Mouse (Mus musculus): ENCODE measurements around the gene Kalrn. TPM values are rescaled to one million over a fixed set of nuclear protein-coding genes. Genes with fewer than 3 reads are reported as not detected.
A peak's percentile ranks its signal among the peaks of the same experiment; 100 is the strongest.

The Kalrn gene
- polyA plus RNA-seq, 1 experiment from 2014 or later, result 14.4 TPM

- no peak overlapping the region for H3K27ac ChIP-seq
- no peaks in the 10 kb centered on the region for H3K9me3 ChIP-seq
- WGBS, result 83% methylated on average over 8 of the region's 8 CpGs
- ATAC-seq, result no peak
- no peak overlapping the region for H3K4me2 ChIP-seq (replicated peaks)
- H3K4me1 ChIP-seq (replicated peaks), result no peaks in the 10 kb centered on the region
- H3K36me3 ChIP-seq, result no peaks in the 10 kb centered on the region
- no peak overlapping the region for H3K9ac ChIP-seq
- no peak overlapping the region for H3K4me3 ChIP-seq (replicated peaks)
- H3K27me3 ChIP-seq (replicated peaks), result no peaks in the 10 kb centered on the region
Observed at GRCm38 (mm10) chr16:34282026-34282425, 291.3 kb downstream of the Kalrn start.

- Histone ChIP-seq H3K4me2 (replicated peaks) (no peak overlapping the region), H3K36me3 (no peaks in the 10 kb centered on the region), H3K9ac (no peak overlapping the region), H3K9me3 (no peaks in the 10 kb centered on the region), H3K4me3 (replicated peaks) (no peak overlapping the region), H3K27ac (no peak overlapping the region), H3K27me3 (replicated peaks) (no peaks in the 10 kb centered on the region), H3K4me1 (replicated peaks) (no peaks in the 10 kb centered on the region)
- 72% methylated on average over 7 of the region's 7 CpGs for WGBS
- ATAC-seq, result no peak
Observed at GRCm38 (mm10) chr16:34279654-34280383, 293.5 kb downstream of the Kalrn start.

- Histone ChIP-seq H3K27me3 (replicated peaks) (no peaks in the 10 kb centered on the region), H3K4me2 (replicated peaks) (no peak overlapping the region), H3K4me3 (replicated peaks) (no peak overlapping the region), H3K9me3 (no peaks in the 10 kb centered on the region), H3K27ac (no peak overlapping the region), H3K4me1 (replicated peaks) (no peaks in the 10 kb centered on the region), H3K9ac (no peak overlapping the region), H3K36me3 (no peaks in the 10 kb centered on the region)
- no peak for ATAC-seq
- 64% methylated on average over 4 of the region's 4 CpGs for WGBS
Observed at GRCm38 (mm10) chr16:34278249-34278790, 295.0 kb downstream of the Kalrn start.

- ATAC-seq, result peak; percentile 89
- H3K36me3 ChIP-seq, result no peaks in the 10 kb centered on the region
- no peak overlapping the region for H3K27ac ChIP-seq
- H3K4me1 ChIP-seq (replicated peaks), result no peaks in the 10 kb centered on the region
- no peaks in the 10 kb centered on the region for H3K9me3 ChIP-seq
- H3K4me2 ChIP-seq (replicated peaks), result no peak overlapping the region
- no peak overlapping the region for H3K9ac ChIP-seq
- H3K4me3 ChIP-seq (replicated peaks), result no peak overlapping the region
- H3K27me3 ChIP-seq (replicated peaks), result no peaks in the 10 kb centered on the region
Observed at GRCm38 (mm10) chr16:34274607-34275006, 298.7 kb downstream of the Kalrn start.

GRCm38 (mm10) chr16:34271476-34271875 is 301.9 kb downstream of the Kalrn start:
- Histone ChIP-seq H3K27me3 (replicated peaks) (no peaks in the 10 kb centered on the region), H3K4me2 (replicated peaks) (no peak overlapping the region), H3K36me3 (no peaks in the 10 kb centered on the region), H3K27ac (no peak overlapping the region), H3K4me3 (replicated peaks) (no peak overlapping the region), H3K9ac (no peak overlapping the region), H3K4me1 (replicated peaks) (0 out of 2 replicates have a peak, but pooled peaks cover 2% of the 10 kb centered on the region), H3K9me3 (no peaks in the 10 kb centered on the region)
- WGBS, result 94% methylated on average over 5 of the region's 5 CpGs
- ATAC-seq, result no peak

GRCm38 (mm10) chr16:34270681-34271080 is 302.7 kb downstream of the Kalrn start:
- 68% methylated on average over 2 of the region's 2 CpGs for WGBS
- ATAC-seq, result peak; percentile 74
- 0 out of 2 replicates have a peak, but pooled peaks cover 2% of the 10 kb centered on the region for H3K4me1 ChIP-seq (replicated peaks)

GRCm38 (mm10) chr16:34269642-34270041 is 303.7 kb downstream of the Kalrn start:
- Histone ChIP-seq H3K9ac (no peak overlapping the region), H3K4me2 (replicated peaks) (no peak overlapping the region), H3K4me1 (replicated peaks) (0 out of 2 replicates have a peak, but pooled peaks cover 2% of the 10 kb centered on the region), H3K27ac (no peak overlapping the region), H3K9me3 (no peaks in the 10 kb centered on the region), H3K36me3 (no peaks in the 10 kb centered on the region), H3K27me3 (replicated peaks) (no peaks in the 10 kb centered on the region), H3K4me3 (replicated peaks) (no peak overlapping the region)
- WGBS, result 87% methylated on average over 8 of the region's 8 CpGs
- no peak for ATAC-seq

More at GRCm38 (mm10) chr16:34270681-34271080, 302.7 kb downstream of the Kalrn start:
- no peak overlapping the region for H3K4me3 ChIP-seq (replicated peaks)
- H3K27ac ChIP-seq, result no peak overlapping the region
- no peaks in the 10 kb centered on the region for H3K9me3 ChIP-seq
- H3K27me3 ChIP-seq (replicated peaks), result no peaks in the 10 kb centered on the region
- no peaks in the 10 kb centered on the region for H3K36me3 ChIP-seq
- H3K9ac ChIP-seq, result no peak overlapping the region
- no peak overlapping the region for H3K4me2 ChIP-seq (replicated peaks)

GRCm38 (mm10) chr16:34267751-34268150 is 305.6 kb downstream of the Kalrn start:
- H3K4me2 ChIP-seq (replicated peaks), result no peak overlapping the region
- WGBS, result 94% methylated on average over 1 of the region's 1 CpGs
- no peak for ATAC-seq

GRCm38 (mm10) chr16:34264671-34265070 is 308.7 kb downstream of the Kalrn start:
- Histone ChIP-seq H3K9ac (no peak overlapping the region), H3K4me2 (replicated peaks) (no peak overlapping the region), H3K9me3 (no peaks in the 10 kb centered on the region), H3K36me3 (no peaks in the 10 kb centered on the region), H3K27ac (no peak overlapping the region), H3K4me3 (replicated peaks) (no peak overlapping the region), H3K4me1 (replicated peaks) (peaks cover 15% of the 10 kb centered on the region), H3K27me3 (replicated peaks) (no peaks in the 10 kb centered on the region)
- no peak for ATAC-seq
- whole genome bisulfite sequencing, result 92% methylated on average over 3 of the region's 3 CpGs

More at GRCm38 (mm10) chr16:34267751-34268150, 305.6 kb downstream of the Kalrn start:
- Histone ChIP-seq H3K9me3 (no peaks in the 10 kb centered on the region), H3K27me3 (replicated peaks) (no peaks in the 10 kb centered on the region), H3K36me3 (no peaks in the 10 kb centered on the region), H3K27ac (no peak overlapping the region), H3K4me3 (replicated peaks) (no peak overlapping the region), H3K9ac (no peak overlapping the region), H3K4me1 (replicated peaks) (peaks cover 10% of the 10 kb centered on the region)

GRCm38 (mm10) chr16:34262731-34263460 is 310.4 kb downstream of the Kalrn start:
- Histone ChIP-seq H3K4me1 (replicated peaks) (peaks cover 13% of the 10 kb centered on the region), H3K9ac (no peak overlapping the region), H3K27ac (no peak overlapping the region), H3K4me2 (replicated peaks) (peak overlapping the region; percentile 53), H3K27me3 (replicated peaks) (no peaks in the 10 kb centered on the region), H3K9me3 (no peaks in the 10 kb centered on the region), H3K36me3 (no peaks in the 10 kb centered on the region), H3K4me3 (replicated peaks) (peak overlapping the region; percentile 11)
- 35% methylated on average over 22 of the region's 22 CpGs for WGBS
- ATAC-seq, result peak; percentile 77

- H3K27me3 ChIP-seq (replicated peaks), result no peaks in the 10 kb centered on the region
- no peak overlapping the region for H3K4me3 ChIP-seq (replicated peaks)
- no peak overlapping the region for H3K27ac ChIP-seq
- 56% methylated on average over 10 of the region's 10 CpGs for WGBS
- H3K9ac ChIP-seq, result no peak overlapping the region
- ATAC-seq, result no peak
- peaks cover 13% of the 10 kb centered on the region for H3K4me1 ChIP-seq (replicated peaks)
- H3K4me2 ChIP-seq (replicated peaks), result no peak overlapping the region
- no peaks in the 10 kb centered on the region for H3K36me3 ChIP-seq
- H3K9me3 ChIP-seq, result no peaks in the 10 kb centered on the region
Observed at GRCm38 (mm10) chr16:34260971-34261924, 312.1 kb downstream of the Kalrn start.

- Histone ChIP-seq H3K9me3 (no peaks in the 10 kb centered on the region), H3K9ac (no peak overlapping the region), H3K4me2 (replicated peaks) (no peak overlapping the region), H3K27me3 (replicated peaks) (no peaks in the 10 kb centered on the region), H3K27ac (no peak overlapping the region), H3K4me3 (replicated peaks) (no peak overlapping the region), H3K4me1 (replicated peaks) (no peaks in the 10 kb centered on the region), H3K36me3 (no peaks in the 10 kb centered on the region)
- WGBS, result 57% methylated on average over 2 of the region's 2 CpGs
- ATAC-seq, result no peak
Observed at GRCm38 (mm10) chr16:34254646-34255022, 318.7 kb downstream of the Kalrn start.
